Mouse (Mus musculus): ENCODE measurements at regions not wholly inside any gene's neighbourhood (a gene's known extent, or its start where the extent isn't known, plus 50 kb on each side); places are given as distances from the start of the nearest gene placed in this dataset.

DNA sequence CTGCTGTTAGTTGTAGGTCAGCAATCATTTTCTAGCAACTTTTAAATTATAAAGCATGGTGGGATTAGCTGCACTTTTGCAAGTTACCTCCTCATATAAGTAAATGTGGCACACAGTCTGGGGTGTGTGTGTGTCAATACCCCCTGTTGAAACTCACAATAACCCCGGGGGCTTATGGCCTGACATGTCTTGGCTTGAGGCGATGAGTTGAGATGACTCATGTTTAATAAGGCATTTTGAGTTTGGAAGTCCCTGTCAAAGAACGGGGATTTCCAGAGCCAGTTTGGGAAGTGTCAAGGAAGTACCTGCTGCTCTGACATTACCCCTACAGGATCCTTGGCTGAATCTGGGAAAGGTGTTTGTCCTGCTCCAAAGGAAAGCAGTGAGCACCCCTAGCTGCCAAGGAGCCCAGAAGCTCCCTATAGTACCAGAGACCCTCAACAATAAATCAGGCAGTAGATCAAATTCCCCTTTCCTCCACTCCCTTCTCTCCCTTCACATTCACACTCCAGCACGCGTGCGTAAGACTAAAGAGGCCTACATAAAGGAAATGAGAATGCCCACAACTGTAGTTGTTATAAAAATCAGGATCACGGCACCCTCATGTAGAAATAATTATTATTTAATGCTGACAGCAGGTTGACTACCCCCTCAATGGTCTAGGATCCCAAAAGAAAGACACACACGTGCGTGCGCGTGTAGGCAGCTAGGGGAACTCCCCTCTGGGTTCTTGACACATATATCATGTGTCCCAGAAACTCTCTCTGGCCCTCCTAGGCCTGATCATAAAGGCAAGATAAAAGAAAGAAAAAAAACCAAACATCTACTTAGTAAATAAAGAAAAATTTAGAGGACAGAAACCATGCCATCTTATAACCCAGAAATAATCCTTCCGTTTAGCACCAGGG lies 216.3 kb upstream of the Cdh5 start:
- no peak for DNase-seq (ENCODE audit: low read depth)

DNA sequence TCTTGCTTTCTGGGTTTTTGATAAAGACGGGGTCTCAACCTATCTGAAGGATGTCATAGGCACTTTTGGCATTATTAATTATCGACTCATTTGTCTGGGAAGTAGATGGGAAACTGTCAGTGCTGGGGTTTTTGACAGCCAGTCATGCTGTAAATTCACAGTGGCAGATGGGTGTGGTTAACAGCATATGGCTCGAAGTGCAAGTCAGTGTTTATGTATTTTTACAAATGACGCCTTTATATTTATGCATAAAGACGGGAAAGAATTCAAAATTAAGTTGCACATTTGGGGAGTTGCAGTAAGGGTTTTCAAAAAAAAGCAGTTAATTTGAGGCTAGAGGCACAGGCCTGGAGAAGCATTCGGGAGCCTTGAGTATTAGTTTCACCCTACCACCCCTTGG lies 206.8 kb upstream of the Cdh5 start:
- DNase-seq (ENCODE audit: low read depth): no peak

DNA sequence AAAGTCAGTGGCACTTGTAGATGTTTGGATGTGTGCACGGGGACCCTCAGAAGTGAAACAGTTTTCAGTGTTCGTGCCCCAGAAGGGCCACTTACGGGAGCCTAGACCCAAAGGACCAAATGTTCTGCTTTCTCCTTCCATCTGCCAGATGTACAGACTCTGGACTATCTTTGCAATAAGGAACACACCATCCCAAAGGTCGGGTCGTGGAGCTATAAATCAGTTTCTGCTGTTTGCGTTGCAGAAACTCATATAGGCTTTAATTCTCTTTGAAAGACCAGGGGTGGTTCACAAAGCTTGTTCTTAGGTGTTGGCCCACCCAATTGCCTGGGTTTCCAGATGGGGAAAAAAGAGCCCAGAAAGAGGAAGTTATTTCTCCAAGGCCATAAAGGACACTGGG lies 206.3 kb upstream of the Cdh5 start:
- DNase-seq (ENCODE audit: low read depth): no peak

DNA sequence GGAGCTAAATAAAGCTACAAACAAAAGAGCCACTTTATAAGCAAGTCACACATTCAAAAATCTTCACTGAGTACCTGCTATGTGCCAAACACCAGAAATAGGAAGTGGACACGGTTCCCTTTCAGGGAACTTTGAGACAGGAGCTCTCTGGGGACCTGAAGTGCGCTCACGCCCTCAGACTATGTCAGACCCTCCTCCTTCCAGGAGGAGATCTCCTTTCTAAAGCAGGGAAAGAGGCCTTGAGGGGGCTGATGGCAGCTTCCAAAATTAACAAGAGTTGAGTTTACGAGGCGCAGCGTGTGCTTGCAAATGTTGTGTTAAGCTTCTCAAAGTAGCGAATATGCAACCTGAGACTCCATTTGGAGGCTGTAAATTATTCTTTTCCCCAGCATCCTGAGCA lies 204.0 kb upstream of the Cdh5 start:
- no peak for DNase-seq (ENCODE audit: low read depth)

DNA sequence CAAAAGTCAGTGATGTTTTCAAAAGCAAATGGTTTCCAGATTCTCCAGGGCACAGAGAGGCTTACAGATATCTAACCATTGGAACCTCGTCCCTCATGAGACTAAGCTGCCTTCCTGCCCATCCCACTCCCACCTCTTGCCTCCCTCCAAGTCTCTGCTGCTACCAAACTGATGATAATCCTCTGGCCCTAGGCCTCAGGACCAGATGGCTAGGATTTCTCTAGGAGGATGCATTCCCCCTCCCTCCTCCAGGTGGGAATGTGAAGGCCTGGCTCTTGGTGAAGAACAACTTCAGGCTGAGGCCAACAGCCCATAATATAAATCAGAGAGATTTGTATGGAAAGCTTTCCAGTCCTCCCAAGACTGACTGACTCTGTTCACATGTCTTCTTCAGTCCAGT lies 198.9 kb upstream of the Cdh5 start:
- DNase-seq (ENCODE audit: low read depth): no peak

DNA sequence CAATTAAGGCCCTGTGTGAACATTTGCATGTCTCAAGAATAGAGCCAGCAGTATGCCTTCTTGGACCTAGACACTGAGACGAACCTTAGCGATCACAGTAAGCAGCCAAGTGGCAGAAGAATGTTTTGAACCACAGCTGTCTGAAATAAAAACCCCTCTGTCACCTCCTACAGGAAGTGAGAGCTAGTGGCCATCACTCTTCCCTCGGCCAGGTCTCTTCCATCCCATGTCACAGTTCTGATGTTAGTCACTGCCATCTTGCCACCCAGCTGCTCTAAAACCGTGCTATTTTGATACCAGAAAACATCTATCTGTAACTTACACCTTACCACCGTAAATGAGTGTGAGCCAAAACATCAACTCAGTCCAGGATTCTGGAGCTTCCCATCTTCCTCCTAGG lies 197.8 kb upstream of the Cdh5 start:
- no peak for DNase-seq (ENCODE audit: low read depth)

DNA sequence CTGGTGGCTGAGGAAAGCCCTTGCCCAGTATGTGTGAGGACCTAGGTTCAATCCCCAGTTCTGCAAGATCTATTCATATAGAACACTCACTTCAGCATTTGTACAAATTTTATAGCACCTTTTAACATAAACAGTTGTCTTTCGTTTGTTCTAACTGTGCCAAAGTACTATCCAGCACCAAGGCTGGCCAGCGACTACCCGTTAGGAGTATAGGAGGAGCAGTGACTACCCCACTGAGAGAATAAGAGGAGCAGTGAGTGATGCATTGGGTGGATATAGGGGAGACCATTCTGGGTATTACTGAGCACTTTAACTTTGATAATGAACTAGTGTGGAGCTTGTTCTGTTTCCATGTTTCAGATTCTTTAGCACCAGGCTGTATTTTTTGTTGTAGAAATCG lies 193.8 kb upstream of the Cdh5 start:
- DNase-seq (ENCODE audit: low read depth): no peak

DNA sequence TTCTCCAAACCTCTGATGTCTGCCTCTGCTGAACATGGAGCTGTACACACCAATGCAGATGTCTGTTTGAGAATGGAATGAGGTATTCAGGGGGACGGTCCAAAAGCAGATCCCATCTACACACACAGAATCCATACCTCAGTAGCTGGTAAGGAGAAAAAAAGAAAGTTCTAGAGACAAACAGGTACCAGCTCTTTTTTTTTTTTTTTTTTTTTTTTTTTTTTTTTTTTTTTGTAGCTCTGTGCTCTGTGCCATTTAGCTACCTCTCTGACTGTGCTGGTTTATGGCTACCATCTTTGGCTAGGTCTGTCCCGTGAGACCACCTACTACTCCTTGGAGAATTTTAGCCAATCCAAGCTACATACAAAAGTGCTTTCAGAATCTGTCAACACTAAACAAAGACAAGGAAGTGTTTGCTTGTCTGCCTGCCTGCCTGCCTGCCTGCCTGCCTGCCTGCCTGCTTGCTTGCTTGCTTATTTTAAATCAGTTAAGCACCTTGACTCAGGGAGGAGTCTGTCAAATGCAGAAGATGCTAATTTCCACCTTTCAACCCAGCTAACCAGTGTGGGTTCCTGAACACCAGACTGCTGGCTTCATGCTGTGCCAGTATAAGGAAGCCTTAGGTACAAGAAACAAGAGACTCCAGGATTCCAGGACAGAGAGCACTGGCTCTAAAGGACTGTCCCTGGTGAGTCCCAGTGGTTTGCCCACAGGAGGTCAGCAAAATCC lies 190.0 kb upstream of the Cdh5 start:
- DNase-seq (ENCODE audit: low read depth): no peak

DNA sequence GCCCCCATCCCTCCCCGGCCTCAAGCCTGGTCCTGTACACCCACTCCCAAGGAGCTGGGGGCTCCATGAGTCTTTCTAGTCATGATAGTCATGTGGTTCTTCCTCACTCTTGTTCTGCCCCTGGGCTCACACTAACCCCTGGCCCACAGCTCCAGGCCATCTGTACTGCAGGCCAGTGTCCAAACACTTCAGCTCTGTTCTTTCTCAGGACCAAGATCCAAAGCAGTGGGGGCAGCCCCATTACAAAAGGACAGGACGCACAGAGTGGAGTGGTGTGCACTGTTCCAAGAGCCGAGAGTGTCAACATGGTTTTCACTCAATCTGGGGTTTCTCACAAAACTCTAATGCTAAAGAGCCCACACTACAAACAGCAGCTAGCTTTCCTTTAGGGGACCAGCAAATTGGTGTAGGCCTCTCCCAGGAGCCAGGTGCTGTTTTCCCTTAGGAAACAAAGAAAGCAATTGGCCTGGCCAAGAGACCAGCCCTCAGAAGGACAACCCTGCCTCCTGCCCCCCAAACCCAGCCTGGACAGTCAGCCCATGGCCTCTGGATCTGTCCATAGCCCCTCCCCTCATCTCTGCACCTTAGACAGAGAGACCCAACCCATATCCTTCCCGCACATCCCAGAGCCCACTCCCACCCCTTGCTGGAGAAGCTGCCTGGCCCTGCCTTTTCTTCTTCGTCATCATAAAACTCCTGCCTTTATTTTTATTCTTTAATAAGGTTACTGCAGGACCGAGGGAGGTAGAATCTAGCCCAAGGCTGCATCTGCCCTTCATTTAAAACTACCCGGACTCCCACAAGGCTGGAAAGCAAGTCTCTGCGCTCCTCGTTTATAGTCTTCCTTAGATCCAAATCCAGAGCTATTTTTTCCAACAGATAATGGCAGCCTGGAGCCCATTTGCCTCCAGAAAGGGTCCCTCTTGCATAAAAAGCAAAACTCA lies 188.2 kb upstream of the Cdh5 start:
- no peak for DNase-seq (ENCODE audit: low read depth)

DNA sequence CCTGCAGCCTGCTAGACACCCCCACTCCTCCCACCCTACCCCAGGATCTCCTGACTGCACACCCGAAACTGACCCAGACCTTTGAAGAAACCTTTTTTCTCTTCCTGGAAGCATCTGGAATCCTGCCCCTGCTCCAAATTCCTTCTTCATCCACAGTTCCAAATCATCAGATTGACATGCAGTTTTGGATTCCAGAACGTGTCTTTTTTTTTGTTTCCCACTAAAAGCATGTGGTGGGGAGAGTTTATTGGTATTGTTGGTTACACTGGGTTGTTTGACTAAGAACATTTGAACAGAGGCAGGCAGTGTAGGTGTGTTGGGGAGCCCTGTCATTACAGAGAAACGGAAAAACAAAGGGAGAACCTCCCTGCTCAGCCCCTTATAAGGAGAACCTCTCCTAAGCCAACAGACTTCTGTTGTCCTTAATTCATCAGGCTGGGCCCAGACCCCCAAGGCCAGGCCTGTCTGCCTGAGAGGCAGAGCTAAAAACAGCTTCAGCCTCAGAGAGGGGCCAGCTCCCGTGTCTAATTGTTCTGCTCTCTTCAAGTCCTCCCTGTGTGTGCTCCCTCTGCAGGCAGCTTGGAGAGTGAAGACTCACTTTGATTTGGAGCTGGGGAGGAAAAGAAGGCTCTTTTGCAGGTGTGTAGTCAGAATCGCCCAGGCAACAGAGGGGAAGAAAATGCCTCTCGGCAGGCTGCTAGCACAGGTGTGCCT lies 187.3 kb upstream of the Cdh5 start:
- no peak for DNase-seq (ENCODE audit: low read depth)

DNA sequence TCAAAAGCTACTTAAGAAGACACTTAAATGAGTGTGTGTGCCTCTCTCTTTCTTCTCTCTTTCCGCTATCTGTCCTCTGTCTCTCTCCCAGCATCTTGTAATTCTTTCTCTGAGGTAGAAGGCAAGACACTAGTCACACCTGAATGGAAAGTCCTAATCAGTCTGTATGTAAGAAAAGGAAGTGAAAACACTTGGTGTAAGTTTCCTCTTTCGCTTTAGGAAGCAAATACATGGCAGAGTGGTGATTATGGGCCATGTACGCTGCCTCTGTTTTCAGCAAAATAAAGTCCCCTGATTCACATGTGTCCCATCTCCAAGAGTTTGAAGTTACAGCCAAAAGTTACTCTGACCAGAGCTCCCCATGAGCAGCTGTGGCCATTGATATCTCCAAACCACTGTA lies 182.1 kb upstream of the Cdh5 start:
- DNase-seq (ENCODE audit: low read depth): no peak

DNA sequence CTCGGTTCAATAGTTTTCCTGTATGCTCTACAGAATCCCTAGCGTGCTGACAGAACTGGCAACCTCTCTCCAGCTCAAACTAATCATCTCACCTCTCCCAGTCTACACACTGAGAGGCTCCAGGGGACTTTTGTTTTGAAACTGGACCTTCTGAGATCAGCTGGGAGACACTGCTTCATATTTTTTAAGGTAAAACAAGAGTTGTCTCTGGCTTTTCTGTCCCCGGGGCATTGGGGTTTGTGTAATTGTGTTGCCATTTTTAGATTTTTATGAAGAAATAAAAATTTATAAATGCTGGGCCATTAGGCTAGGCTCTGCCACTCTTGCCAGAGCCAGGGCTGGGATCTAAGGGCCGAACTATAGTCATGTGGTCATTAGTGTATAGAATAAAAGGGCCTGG lies 179.8 kb upstream of the Cdh5 start:
- no peak for DNase-seq (ENCODE audit: low read depth)

DNA sequence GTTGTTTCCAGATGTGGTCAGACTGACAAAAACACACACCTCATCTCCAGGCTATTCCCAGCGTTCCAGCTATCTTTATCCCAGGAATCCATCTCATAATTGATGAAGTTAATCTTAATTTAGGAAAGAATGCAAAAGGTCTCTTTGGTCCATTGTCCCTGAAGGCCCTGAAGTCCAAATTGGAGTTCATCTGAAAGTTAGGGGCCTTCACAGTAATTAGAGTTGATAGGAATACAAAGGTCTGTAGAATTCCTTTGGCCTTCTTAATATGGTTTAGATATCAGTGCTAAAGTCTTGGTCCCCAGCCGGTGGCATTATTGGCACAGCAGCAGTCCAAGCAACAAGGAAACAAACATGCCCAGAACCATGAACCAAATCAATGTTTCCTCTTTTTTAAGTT lies 178.7 kb upstream of the Cdh5 start:
- DNase-seq (ENCODE audit: low read depth): no peak

DNA sequence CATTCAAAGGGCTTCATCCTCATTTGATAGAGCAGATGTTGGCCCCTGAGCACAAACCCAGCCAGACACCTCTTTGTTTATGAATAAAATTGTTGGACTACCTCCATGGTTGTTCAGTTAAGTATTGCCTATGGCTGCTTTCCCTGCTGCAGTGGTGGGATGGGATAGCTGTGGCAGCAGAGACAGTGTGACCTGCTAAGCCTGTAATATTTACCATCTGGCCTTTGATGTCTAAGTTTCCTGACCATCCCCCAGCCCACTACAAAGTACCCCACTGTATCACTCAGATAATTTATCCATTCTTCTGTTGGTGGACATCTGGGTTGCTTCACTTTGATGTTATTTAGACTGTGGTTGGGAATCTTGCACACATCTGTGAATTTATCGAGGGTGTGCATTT lies 168.7 kb upstream of the Cdh5 start:
- DNase-seq (ENCODE audit: low read depth): no peak

DNA sequence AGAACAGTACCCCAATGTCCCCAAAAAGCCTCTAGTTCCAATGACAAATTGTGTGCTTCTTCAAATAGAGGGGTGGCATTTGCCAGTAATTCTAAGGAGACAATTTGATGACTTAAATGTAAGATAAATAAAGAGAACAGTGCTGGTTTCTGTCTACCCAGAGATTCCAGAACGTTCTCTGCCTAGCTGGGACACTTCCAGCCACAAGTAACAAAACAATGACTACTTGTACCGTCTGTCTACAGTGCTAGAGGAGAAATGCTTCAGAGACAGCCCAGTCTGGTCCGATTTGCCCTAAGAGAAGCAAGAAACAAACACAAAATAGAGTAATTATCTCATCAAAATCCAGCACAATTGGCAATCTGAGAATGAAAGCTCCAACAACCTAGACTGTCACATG lies 164.9 kb upstream of the Cdh5 start:
- no peak for DNase-seq (ENCODE audit: low read depth)

DNA sequence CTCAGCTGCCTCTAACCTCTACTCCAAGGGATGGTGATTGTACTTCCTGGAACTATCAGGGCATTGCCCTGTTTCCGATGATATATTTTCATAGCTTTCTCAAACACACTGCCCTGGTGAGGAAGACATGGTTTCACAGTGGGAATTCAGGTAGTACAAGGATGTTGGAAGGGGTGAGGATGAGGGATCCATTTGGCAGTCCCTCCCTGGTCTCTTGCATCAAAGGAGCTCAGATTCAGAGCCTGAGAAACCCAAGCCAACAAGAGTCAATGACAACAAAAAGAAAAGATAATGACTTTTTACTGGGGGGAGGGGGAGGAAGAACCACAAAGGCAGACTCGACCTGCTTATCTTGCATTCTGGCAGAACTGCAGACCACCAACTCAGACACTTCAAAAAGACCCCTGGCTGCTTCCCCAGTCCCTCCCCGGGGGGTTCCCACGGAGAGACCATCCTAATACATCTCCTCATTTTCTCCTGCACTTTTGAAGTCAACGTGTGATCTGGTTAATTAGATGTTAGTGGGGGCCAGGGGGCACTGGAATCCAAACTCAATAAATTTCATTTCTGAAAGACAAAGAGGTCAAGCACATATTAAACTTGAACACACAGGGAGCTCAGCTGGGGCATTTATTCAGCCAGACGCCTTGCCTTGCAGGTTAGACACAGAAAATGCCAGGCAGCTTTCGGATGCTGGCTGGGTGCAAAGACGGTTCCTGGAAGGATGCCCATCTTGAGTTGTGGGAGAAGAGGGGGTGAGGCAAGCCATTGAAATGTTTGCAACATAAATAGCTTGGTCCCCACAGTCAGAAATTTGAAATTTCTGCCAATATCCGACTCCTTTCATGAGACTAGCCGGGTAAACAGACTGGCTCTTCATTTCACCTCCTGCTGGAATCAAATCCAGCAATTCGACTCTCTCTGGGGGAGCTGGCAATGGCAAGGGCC lies 162.9 kb upstream of the Cdh5 start:
- no peak for DNase-seq (ENCODE audit: low read depth)

DNA sequence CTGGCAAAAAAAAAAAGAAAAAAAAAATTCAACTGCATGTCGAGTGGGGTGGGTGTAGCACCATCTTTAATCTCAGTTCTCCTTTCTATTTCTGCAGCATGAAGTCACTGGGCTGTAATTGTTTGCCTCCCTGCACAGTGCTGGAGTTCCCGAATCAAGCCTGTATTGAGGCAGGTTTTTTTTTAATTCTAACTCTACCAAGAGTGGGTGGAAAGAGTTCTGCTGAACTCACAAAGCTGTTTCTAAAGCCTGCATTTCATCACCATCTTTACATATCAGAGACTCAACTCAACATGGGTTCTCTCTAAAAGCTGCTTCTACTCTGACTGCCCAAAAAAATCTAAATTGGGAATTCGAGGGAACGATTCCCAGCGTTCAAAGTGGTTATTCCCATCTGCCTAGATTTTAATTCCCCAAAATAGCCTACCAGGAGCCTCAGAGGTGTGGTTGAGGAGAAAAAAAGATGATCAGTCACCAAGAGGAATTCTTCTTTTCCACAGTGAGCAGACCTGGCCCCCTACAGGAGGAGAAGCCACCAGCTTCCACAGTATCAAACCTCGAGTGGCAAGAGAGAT lies 160.4 kb upstream of the Cdh5 start:
- no peak for DNase-seq (ENCODE audit: low read depth)

DNA sequence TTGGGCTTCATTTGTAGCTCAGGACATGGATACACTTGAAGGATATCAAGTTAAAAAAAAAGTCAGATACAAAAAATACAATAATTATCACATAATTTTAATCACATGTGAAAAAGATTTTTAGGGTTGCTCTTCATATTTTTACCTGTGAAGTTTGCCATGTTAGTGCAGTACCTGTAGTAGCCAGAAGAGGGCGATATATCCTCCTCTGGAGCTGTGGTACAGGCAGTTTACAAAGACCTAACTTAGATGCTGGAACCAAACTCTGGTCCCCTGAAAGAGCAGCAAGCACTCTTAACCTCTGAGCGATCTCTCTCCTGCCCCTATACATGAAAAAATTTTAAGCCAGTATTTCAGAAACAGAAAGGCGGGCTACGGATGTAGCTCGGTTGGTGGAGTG lies 153.0 kb upstream of the Cdh5 start:
- DNase-seq (ENCODE audit: low read depth): no peak

DNA sequence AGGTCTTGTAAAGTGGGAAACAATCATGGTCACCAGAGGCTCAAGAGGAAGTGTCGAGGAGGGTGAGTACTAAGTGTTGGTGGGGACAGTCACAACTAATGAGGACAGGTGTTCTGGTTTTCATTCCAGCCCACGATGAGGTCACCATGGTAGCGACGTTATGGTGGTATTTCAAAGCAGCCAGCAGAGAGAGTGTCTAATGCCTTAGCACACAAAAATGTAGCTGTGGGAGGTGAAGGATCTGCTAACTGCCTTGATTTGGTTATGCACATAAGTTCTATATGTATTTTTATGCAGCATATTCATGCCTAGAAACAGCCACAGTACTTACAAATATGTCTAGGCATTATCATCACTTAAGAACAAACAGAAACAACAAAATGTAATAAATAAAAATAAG lies 151.0 kb upstream of the Cdh5 start:
- no peak for DNase-seq (ENCODE audit: low read depth)

DNA sequence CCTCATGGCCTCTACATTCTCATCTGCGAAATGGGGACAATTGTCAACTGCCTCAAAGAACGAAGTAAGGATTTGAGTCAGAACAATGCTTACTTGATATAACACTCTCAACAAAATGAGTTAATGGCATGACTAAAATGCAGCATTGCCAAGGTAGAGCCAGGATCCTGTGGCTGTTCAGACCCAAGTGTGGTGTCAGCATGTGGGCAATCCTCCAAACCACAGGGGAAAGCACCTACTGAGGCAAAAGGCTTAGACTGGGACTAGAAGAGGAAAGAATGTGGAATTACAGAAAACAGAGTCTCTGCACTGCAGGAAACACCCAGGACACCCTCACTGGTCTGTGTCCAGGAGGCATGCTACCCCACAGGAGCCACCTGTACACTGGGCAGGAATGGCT lies 147.8 kb upstream of the Cdh5 start:
- DNase-seq (ENCODE audit: low read depth): no peak
